Mouse (Mus musculus) gastrocnemius, postnatal 14 days (tissue): ENCODE measurements around the gene H2-Ab1. TPM values are rescaled to one million over a fixed set of nuclear protein-coding genes. Genes with fewer than 3 reads are reported as not detected.

Experiments
- DNase-seq: peaks from one replicate; pipeline ENCODE4 v3.0.0; 2021; ENCODE audit warnings: mixed read lengths
- intact Hi-C: fragments of 180-260 bp; cut with DNase I; formaldehyde crosslinking; loops from one replicate; pipeline ENCODE4 v1.15.1; 2025; ENCODE audit warnings: low total_unique reads
- total RNA-seq, 2 experiments: library from RNA; stranded (reverse); gene quantifications; 2 replicates each; pipeline ENCODE4 v1.2.3; 2021

H2-Ab1 gene
- total RNA-seq, 2 experiments from 2014 or later = 2.8 to 3.1 TPM

DNA sequence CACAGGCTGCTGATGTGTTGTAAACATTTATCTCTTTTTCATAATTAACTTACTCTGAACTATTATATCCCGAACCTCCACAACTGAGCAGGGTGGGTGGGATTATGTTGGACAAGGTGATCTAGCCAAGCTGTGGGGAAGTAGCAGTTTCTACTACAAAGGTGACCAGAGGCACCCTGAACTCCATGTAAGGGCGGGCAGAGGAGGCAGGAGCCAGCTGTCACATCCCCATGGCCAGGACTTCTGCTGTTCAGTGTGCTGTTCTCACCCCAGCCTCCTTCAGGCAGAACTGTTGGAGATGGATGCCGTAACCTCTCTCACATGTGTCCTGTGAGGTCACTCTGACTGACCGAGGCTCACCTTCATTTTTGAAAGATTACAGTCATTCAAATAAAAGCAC, 12.3 kb downstream of the H2-Ab1 start:
- intact Hi-C loops = no loop called here
- no peak for DNase-seq

DNA sequence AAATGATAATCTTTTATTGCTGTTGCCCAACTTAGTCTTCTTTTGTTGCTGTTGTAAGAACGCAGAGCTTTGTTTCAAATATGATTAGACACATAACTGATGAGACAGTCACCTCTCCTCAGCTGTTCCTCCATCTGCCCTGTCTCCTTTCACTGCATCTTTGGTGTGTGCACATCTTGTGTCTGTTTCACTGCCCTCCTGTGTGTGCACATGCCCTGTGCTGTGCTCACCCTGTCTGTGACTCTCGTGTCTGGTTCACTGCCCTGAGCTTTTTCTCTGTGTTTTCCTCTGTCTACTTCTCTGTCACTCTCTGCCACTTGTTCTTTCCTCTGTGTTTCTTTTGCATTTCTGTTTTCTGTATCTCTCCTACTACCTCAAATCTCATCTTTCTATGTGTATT, 12.7 kb downstream of the H2-Ab1 start:
- intact Hi-C loops = no loop called here
- no peak for DNase-seq

- DNase-seq = no peak
- intact Hi-C loops = no loop called here
Measured at GRCm38 (mm10) chr17:34270940-34271339, 13.5 kb downstream of the H2-Ab1 start.

- no peak for DNase-seq
- intact Hi-C loops = no loop called here
Measured at GRCm38 (mm10) chr17:34272102-34272501, 14.6 kb downstream of the H2-Ab1 start.

DNA sequence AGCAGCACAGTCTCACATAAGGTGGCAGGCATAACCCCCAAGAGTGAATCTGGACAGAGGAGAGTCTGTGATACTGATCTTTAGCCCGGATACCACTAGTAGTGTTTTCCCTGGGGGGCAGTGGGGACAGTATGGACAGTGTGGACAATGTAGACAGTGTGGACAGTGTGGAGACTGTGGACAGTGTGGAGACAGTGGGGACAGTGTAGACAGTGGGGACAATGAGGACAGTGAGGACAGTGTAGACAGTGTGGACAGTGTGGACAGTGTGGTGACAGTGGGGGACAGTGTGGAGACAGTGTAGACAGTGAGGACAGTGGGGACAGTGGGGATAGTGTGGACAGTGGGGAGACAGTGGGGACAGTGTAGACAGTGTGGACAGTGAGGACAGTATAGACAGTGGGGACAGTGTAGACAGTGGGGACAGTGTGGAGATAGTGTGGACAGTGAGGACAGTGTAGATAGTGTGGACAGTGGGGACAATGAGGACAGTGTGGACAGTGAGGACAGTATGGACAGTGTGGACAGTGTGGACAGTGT, 23.1 kb downstream of the H2-Ab1 start:
- DNase-seq = no peak
- intact Hi-C loops = no loop called here

DNA sequence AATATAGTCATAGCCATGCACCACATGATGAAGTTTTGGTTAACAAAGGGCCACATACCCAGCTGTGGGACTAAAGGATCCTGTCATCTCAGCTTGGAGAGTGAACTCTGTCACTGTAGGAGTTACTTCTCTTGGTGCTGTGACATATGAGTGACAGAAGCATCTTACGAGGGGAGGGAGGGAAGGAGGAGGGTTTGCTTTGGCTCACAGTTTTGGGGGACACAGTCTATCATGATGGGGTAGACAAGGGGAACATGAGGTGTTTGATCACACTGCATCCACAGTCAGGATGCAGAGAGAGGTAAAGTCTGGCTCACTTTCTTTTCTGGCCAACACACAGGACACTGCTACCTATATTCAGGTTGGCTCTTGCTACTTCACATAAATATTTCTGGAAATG, 24.3 kb downstream of the H2-Ab1 start:
- DNase-seq = no peak
- intact Hi-C loops = no loop called here

DNA sequence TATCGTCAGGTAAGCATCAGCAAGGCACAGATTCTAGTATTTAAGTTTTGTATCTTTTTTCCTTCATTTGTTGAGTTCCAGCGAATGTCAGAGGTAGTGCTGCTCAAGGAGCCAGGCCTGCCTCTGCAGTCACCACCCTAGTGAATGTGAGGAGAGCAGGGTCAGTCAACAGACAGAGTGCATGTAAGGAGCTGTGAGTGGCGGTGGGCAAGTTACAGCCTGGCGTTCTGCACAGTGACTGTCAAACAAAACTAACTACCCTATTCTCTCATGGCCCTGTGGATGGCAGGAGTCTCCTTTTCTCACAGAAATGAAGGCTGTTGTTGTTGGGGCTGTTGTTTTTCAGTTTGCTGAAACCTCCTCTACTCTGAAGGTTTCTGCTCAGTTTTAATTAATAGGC, 27.9 kb downstream of the H2-Ab1 start:
- intact Hi-C loops = no loop called here
- DNase-seq = no peak

- intact Hi-C loops = no loop called here
- no peak for DNase-seq
Measured at GRCm38 (mm10) chr17:34285848-34286247, 28.4 kb downstream of the H2-Ab1 start.

- intact Hi-C loops = no loop called here
- no peak for DNase-seq
Measured at GRCm38 (mm10) chr17:34286501-34286900, 29.0 kb downstream of the H2-Ab1 start.

DNA sequence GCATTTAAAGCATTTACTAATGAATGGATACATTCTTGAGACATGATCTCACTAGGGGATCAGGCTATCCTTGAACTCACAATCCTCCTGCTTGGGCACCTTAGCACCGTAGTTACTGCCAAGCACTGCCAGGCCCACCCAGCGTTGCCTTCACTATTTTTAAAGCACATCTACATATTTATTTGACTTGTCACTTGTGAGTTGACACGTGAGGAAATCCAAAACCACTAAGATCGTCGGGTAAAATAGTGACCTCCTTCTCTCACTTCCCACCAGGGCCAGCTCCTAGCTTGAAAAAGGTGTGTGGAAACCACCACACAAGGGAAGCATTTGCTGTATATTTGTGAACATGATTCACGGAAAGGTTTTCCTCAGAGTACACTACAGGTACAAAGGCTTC, 29.5 kb downstream of the H2-Ab1 start:
- intact Hi-C loops = no loop called here
- no peak for DNase-seq

DNA sequence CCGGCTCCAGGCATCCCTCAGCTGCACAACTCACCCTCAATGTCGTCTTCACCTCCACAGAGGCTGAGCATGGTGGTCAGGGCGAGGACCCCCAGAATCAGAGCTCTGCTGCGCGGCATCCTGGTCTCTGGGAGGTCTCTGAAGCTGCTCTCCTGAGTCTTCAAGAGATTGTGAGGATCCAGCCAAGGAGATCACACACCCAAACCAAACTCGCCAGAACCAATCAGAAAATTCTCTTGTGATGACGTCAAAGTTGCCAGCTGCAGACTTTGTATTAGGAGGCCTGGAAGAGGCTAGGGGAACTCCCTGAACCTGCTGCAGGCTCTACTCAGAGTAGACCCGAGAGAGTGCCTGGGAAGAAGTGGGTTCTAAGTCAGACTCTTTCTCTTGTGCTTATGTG, 30.2 kb downstream of the H2-Ab1 start, which contains the start of gene H2-Aa:
H2-Aa (minus strand) TSS at position 176 of the 400 bp plus-strand sequence.
- intact Hi-C loops = no loop called here
- DNase-seq = peak; percentile 64

DNA sequence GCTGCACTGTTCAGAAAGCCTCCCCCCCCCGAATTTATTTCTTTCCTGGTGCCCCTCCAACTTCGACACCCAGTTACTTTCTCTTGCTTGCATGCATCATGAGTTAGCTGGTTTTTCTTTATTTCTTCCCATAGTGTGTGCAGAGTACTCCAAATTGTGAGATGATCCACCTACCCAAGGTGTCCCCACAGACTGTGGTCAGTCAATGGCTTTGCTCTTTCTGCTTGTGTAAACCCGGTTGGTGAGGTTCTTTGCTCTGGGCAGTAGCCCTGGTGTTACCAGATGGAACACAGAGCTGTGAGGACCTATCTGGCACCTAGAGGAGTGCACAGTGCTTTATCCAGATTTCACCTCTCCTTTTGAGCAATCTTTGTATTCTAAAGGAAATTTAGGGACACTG, 30.6 kb downstream of the H2-Ab1 start:
- intact Hi-C loops = no loop called here
- DNase-seq = no peak

DNA sequence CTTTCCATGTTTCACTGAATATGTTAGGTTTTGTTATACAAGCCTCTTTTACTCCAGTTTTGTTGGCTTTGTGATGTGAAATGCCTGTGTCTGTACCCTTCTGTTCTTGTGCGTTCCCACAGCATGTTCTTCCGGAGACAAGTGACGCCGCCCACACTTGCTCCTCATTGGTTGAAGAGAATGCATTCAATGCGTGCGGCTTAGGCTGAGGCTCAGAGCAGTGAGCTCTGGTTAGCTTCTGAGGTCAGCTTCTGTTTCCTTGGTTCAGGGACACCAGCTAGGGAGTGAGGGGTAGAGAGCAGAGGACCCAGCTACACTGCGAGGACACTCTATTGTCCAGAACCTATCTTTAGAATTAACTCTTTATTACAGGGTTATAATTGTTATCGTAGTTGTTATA, 34.1 kb downstream of the H2-Ab1 start:
- DNase-seq = peak; percentile 74

GRCm38 (mm10) chr17:34292570-34292969, 35.1 kb downstream of the H2-Ab1 start:
- DNase-seq = no peak
- intact Hi-C loops = no loop called here

More for the DNA sequence above, 34.1 kb downstream of the H2-Ab1 start:
- intact Hi-C loops = no loop called here

DNA sequence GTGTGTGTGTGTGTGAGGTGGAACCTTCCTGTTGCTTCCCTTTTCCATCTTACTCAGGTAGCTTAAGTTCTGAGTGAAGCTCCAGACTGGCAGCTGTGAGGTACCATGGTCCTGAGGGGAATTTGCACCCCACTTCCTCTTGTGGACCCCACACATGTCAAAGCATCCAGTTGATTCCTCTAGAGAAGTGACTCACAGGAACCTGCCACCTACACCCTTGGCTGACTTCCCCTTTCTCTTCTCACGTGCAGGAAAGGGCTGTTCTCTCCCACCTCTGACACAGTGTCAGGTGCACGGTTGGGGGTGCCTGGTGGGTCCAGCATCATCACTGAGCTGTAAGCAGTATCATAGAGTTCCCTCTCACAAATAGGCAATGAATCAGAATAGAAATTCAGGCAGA, 36.0 kb downstream of the H2-Ab1 start:
- intact Hi-C loops = no loop called here
- DNase-seq = no peak

GRCm38 (mm10) chr17:34294249-34294648, 36.8 kb downstream of the H2-Ab1 start:
- DNase-seq = no peak
- intact Hi-C loops = no loop called here

DNA sequence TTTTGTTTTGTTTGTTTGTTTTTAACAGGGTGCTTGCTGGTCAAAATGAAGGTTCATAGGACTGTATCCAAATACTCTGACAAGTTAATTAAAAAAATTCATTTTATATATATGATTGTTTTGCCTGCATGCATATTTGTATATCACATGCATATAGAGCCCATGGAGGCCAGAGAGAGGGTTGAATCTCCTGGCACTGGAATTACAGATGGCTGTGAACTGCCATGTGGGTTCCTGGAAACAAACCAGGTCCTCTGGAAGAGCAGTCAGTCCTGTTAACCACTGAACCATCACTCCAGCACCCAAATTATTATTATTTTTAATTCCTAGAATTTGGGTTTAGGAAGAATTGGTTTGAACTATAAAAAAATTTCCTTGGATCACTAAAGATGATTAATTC, 37.8 kb downstream of the H2-Ab1 start:
- no peak for DNase-seq
- intact Hi-C loops = no loop called here

DNA sequence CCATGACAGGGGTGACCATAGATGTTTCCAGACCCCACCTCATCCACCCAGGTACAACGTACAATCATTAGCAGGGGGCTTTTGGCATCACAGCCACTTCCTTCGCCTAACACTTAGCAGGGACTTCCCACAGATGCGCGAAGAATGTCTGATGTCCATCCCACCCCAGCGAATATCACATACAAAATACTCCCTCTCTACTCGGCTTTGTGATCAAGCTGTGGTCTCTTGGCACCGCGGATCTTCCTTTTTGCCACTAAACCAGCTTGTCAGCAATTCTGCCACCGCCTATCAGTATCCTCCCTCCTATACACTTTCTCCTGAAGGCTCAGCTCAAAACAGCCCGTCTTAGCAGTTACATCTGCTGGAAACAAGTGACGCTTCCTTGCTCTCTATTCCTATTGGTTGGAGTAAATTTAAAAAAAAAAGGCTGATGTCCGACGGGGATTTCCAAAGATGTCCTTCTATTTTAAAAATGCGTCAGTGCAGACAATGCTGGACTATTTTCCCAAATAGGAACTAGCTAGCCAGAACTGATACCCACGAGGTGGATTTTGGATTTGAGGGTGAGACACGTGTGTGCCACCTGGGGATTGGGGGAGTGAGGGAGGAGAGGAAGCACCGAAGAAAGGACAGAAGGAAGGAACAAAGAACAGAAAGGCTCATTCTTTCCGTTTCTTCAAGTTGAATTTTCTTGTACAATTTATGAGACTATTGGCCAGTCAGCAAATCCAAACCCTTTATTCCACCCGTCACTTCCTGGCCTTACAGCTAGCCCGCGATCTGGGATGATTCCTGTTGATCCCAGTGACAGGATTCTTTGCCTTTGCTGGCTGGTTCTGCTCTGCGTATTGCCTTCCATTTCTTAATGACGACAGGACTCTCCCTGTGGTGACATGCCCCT, 38.7 kb downstream of the H2-Ab1 start:
- intact Hi-C loops = no loop called here
- no peak for DNase-seq

DNA sequence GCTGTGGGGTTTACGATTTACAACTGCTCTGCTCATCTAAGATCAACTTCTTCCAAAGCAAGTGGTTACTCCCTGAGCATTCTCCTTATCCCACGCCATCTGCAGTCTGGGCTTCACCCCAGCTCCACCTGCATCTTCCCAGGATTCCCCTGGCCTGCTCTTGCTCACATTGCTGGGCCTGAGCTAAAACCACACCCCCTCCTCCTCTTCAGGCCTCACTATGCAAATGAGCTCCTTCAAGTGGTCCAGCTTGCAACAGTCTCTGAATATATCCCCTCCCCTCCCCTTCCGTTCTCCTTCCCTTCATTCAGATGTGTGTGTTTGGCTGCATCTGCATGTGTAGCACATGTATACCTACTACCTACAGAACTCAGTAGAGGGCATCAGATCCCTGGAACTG, 41.9 kb downstream of the H2-Ab1 start:
- no peak for DNase-seq
- intact Hi-C loops = no loop called here

GRCm38 (mm10) chr17:34300071-34300470, 42.6 kb downstream of the H2-Ab1 start:
- no peak for DNase-seq
- intact Hi-C loops = no loop called here
